Mouse (Mus musculus) liver, postnatal 0 days (tissue): ENCODE data around the gene Nup133.

Experiments
- CTCF ChIP-seq: sonication (generic); IDR thresholded peaks from 2 replicates; pipeline ENCODE4 v1.5.1; 2016; ENCODE audit warnings: antibody characterized with exemption, low read depth
- EP300 ChIP-seq: IDR thresholded peaks from 2 replicates; pipeline ENCODE4 v1.6.1; 2016; ENCODE audit warnings: antibody characterized with exemption, low read depth, mild to moderate bottlenecking

DNA sequence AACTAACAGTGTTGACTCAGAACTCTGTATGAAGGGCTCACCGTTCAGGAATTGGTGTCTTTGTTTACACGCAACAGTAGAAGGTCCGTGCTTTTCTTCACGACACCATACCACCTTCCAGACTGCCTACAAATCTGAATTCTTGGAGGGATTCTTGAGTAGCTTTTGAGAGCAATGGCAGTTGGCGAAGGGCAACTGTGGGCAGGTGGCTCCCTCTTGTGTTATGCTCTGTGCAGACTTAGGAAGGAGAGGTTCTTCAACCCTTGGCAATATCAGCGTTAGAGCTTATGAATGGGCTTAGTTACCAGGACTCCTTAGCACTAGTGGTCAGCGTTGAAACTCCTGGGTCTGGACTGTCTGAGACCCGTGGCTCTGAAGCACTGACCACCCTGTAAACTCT is 43.5 kb upstream of the Nup133 start:
- TF ChIP-seq EP300: no peak
- TF ChIP-seq CTCF: peak; percentile 87
